Mouse (Mus musculus) cerebral cortex, adult 2 months (tissue): ENCODE measurements around the gene Prkg1.

Source experiments
- WGBS: fragments of 180-500 bp; shearing (Covaris S2); methylation state at CpG from one replicate; pipeline ENCODE4 v1.1.7; 2018; 5-methylcytosine and 5-hydroxymethylcytosine counted together

Prkg1 gene

DNA sequence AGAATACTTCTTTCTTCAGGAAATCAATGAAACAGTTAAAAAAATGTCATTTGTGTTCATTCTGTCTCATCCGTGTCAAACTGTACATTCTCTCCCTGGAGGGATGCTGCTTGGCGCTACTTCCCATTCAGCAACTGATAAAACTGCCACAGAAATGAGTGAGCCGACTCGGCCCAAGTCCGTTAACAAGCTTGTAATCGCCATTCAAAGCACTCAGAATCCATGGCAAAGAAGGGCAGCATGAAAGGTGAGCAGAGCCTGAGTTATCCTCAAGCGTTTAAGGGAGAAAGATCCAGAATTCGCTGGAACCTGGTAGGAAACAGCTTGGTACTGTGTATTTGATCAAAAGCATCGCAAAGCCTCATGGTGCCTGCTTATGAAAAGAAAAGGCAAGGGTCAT lies 339.6 kb downstream of the Prkg1 start:
- WGBS: 79% methylated on average over 9 of the region's 9 CpGs

GRCm38 (mm10) chr19:31424319-31424718 lies 340.5 kb downstream of the Prkg1 start:
- 74% methylated on average over 5 of the region's 5 CpGs for WGBS

DNA sequence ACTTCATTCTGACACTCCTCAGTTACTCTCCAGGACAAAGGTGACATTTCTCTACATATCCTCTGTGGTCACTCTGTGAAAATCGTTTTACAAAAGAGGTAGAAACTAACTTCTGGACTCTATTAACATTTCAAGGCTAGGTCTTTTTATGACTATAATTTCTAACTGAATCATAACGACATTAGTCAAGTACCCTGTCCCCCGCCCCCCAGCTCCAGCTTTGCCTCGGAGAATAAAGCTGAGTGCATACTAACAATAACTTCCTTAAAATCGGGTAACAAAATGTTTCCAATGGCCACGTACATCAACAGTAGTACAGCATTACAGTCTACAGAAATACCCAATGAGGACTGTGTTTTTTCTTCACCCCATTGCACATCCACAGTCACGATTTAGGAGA lies 351.3 kb downstream of the Prkg1 start:
- WGBS: 84% methylated on average over 7 of the region's 7 CpGs

- WGBS: 44% methylated on average over 1 of the region's 1 CpGs
Observed at GRCm38 (mm10) chr19:31396096-31396495, 368.7 kb downstream of the Prkg1 start.

- WGBS: 74% methylated on average over 3 of the region's 3 CpGs
Observed at GRCm38 (mm10) chr19:31385353-31385752, 379.5 kb downstream of the Prkg1 start.

DNA sequence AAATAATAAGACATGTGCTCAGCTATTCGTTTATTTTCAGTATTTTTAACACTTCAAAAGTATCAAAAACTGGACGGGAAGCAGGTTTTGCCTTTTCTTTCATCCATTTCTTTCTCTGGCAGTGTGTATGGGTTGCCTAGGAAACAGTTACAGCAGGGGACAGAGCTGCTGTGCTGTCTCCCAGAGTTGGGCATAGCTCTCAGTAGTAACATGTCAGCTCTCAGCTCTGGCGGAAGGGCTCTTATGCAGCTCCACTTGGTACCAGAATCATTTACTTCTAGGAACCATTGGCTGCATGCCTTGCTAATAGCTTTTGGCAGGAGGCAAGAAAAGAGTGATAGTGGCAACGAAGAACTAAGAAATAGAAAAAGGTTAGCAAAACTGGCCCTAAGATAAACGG lies 381.0 kb downstream of the Prkg1 start:
- WGBS: 18% methylated on average over 5 of the region's 5 CpGs

- WGBS: 52% methylated on average over 1 of the region's 1 CpGs
Observed at GRCm38 (mm10) chr19:31370106-31370505, 394.7 kb downstream of the Prkg1 start.

GRCm38 (mm10) chr19:31369116-31369515 lies 395.7 kb downstream of the Prkg1 start:
- WGBS: 95% methylated on average over 1 of the region's 1 CpGs

- WGBS: 79% methylated on average over 4 of the region's 4 CpGs
Observed at GRCm38 (mm10) chr19:31362051-31362450, 402.8 kb downstream of the Prkg1 start.

DNA sequence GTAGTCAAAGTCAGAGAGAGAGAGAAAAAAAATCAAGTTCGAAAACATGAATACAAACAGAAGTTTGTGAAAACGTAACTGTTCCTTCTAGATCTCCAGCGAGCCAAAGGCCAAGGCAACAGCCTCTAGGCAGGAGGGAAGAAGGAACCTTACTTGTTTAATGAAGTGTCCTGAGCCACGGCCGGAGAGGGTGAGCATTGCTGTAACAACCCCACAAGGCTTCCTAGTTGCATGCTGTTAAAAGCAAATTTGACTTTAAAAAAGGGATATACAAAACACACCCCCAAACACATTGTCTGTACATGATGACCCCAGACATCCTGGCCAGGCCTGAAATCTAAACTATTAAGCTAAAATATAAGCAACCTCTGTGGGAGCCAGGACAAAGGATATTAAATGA lies 403.3 kb downstream of the Prkg1 start:
- 62% methylated on average over 5 of the region's 5 CpGs for WGBS

DNA sequence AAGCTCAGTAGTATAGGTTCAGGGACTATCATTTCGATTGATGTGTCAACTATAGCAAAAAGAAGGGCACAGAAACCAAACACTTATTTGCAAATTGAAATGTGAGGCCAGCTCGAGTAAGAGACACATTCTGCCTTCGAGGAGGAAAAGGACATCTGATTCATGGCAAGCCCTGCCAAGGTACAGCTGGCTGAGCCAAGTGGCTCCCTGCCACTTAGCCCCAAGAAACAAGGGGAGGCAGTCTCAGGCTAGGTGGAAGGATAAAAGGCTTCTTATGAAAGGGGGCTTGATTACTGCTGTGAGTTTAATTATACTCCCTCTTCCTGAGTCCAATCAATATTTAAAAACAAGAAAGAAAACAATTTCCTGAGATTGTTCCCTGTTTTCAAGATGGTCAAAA lies 403.7 kb downstream of the Prkg1 start:
- 36% methylated on average over 3 of the region's 3 CpGs for WGBS

GRCm38 (mm10) chr19:31354959-31355358 lies 409.9 kb downstream of the Prkg1 start:
- WGBS: 67% methylated on average over 1 of the region's 1 CpGs

GRCm38 (mm10) chr19:31351796-31352195 lies 413.0 kb downstream of the Prkg1 start:
- 70% methylated on average over 3 of the region's 3 CpGs for WGBS

DNA sequence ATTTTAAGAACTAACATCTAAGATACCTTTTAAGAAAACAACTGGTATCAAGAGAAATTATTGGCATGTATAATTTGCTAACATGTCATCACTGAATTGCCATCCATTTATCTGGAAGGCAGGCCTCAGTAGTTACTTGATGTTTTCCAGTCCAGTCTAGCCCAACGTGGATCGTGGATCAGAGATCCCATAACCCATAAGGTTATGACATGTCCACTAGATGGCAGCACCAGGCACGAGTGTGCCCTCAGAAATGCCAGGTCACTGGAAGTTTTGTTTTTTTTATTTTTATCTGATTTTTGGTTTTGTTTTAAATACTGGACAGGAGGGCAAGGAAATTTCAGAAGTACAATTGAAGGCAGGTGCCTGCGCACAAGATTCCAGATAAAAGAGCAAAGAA lies 422.7 kb downstream of the Prkg1 start:
- WGBS: 32% methylated on average over 4 of the region's 4 CpGs

DNA sequence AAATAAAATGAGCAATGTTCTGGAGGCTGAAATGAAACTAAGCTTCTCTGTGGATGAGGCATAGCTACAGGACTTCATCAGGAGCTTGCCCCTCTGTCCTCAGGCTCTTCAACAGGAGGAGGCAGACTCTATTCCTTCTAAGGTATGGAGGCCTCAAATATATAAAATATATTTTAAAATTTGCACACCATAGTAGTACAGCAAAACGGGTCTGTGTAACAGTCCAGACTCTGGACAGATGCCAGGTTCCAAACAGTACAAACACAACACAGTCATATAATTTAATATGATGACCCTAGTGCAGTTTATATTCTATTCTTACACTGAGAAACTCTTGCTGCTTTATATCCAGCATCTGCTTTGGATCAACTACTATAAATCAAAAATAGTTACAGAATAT lies 423.9 kb downstream of the Prkg1 start:
- 29% methylated on average over 1 of the region's 1 CpGs for WGBS

DNA sequence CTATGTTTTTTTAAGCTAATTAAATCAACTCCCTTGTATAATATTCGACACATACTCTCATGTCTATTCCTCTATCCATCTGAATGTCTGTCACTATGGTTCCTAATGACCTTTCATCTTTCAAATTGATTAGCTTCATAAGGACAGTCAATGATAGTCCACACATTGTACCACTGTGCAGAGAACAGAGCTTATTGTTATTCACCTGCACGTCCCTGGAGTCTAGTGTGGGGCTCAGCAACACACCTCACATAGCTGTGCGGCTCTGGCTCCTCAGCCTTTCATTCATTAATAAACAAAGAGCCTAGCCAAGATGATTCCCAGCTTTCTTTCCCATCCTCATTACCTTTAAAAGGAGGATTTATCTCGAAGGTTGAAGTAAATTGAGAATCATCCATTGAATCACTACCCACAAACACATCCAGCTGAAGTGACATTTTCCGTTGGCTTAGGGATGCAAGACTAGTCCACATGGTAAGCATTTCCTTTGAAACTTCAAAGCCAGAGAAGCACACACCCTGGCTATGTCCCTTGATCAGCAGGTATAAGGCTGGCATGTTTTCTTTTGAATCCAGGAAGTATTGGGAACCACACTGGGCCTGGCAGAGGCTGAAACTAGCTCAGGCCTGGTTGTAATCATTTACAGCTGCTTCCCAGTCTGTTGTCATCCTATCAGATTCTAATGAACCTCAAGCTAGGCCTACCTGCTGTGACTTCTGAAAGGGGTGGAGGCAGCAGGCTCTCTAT lies 426.3 kb downstream of the Prkg1 start:
- 89% methylated on average over 5 of the region's 5 CpGs for WGBS

DNA sequence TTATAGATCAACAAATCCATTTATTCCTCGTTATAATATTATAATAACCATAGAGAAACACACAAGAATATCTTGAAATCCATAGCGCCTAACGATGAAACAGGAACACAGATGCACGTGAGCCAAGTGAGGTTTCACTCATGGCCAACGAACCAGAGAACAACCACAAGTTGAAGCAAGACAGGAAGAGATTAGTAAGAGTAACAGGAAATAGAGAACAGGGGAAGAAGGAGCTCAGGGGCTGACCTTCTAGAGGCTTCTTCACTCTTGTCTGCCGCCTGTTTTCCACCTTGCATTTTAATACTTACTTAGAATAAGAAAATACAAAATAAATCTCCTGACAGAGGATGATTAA lies 427.0 kb downstream of the Prkg1 start:
- 80% methylated on average over 6 of the region's 6 CpGs for WGBS

- 84% methylated on average over 9 of the region's 9 CpGs for WGBS
Observed at GRCm38 (mm10) chr19:31337163-31337862, 427.5 kb downstream of the Prkg1 start.

DNA sequence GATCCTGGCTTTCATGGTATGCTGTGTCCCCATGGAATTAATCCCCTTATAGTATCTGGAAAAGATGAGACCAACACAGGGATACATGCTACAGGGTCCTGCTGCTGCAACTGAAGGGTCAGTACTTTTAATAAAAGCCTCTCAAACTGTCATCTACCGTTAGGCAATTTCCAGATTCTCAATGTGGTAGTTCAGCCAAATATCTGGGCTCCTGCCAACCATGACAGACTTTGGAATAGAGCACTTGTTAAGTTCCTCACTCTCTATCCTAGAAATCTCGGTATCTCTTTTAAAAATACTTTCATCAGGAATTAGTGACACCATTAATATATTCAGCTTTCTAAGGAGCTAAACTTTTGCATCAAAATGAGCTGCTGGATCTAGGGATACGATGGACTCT lies 428.5 kb downstream of the Prkg1 start:
- 48% methylated on average over 3 of the region's 3 CpGs for WGBS

GRCm38 (mm10) chr19:31329893-31330292 lies 434.9 kb downstream of the Prkg1 start:
- 73% methylated on average over 5 of the region's 5 CpGs for WGBS

DNA sequence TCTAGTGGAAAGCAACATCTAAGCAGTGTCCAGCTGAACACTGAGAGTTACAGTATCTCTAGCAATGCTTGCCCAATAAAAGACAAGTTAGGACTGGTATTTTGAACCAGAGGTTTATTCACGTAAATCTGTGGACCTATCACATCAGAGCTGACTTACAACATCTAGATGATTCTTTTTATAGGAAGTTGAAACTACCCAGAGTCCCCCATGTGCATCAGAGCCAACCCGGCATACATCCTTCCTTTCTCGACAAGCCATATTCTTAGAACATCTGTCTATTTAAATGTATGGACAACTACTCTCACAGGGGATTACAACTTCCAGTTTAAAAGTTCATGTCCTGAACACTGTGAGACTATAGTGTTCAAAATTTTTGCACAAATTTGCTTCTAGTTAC lies 460.1 kb downstream of the Prkg1 start:
- 94% methylated on average over 3 of the region's 3 CpGs for WGBS

GRCm38 (mm10) chr19:31291231-31291630 lies 473.6 kb downstream of the Prkg1 start:
- WGBS: 92% methylated on average over 2 of the region's 2 CpGs

- 35% methylated on average over 3 of the region's 3 CpGs for WGBS
Observed at GRCm38 (mm10) chr19:31284581-31284980, 480.3 kb downstream of the Prkg1 start.

- 79% methylated on average over 7 of the region's 7 CpGs for WGBS
Observed at GRCm38 (mm10) chr19:31284126-31284525, 480.7 kb downstream of the Prkg1 start.
